Mouse (Mus musculus) midbrain, embryonic 14.5 days (tissue): Measurements from ENCODE around the gene Mars. TPM values are rescaled to one million over a fixed set of nuclear protein-coding genes. Genes with fewer than 3 reads are reported as not detected.

ENCODE experiments used
- ATAC-seq: fragments of 200-750 bp; cut with Nextera tagmentation; 2 replicates; pipeline ENCODE4 v1.8.0; 2017; ENCODE audit warnings: moderate number of reproducible peaks, moderate library complexity; ENCODE audit not compliant: low FRiP score, low TSS enrichment
- DNase-seq: peaks from one replicate; pipeline ENCODE4 v3.0.0-alpha.2; 2015
- H3K27ac ChIP-seq: fragments of 300-500 bp; sonication (generic); replicated peaks from 2 replicates; pipeline ENCODE4 v1.5.1; 2014; ENCODE audit warnings: mild to moderate bottlenecking, low read depth, low read length, moderate library complexity
- H3K27me3 ChIP-seq: fragments of 300-500 bp; sonication (generic); 2 replicates; pipeline ENCODE4 v1.6.1; 2014; ENCODE audit warnings: low read length, control low read depth, mixed read lengths; ENCODE audit not compliant: control insufficient read depth, insufficient read depth
- H3K36me3 ChIP-seq: fragments of 300-500 bp; sonication (generic); 2 replicates; pipeline ENCODE4 v1.6.1; 2014; ENCODE audit warnings: low read length, control low read depth; ENCODE audit not compliant: control insufficient read depth, insufficient read depth
- H3K4me1 ChIP-seq: fragments of 300-500 bp; sonication (generic); 2 replicates; pipeline ENCODE4 v1.6.1; 2014; ENCODE audit warnings: mild to moderate bottlenecking, antibody characterized with exemption, low read length, control low read depth; ENCODE audit not compliant: control insufficient read depth, insufficient read depth
- H3K4me2 ChIP-seq: fragments of 300-500 bp; sonication (generic); 2 replicates; pipeline ENCODE4 v1.6.1; 2014; ENCODE audit warnings: mild to moderate bottlenecking, low read length, moderate library complexity
- H3K4me3 ChIP-seq: fragments of 300-500 bp; sonication (generic); replicated peaks from 2 replicates; pipeline ENCODE4 v1.5.1; 2014; ENCODE audit warnings: low read depth, low read length
- H3K9ac ChIP-seq: fragments of 300-500 bp; sonication (generic); replicated peaks from 2 replicates; pipeline ENCODE4 v1.6.1; 2014; ENCODE audit warnings: mild to moderate bottlenecking, low read length, moderate library complexity
- H3K9me3 ChIP-seq: fragments of 300-500 bp; sonication (generic); 2 replicates; pipeline ENCODE4 v1.6.1; 2016; ENCODE audit warnings: low read length, control low read depth, mixed read lengths; ENCODE audit not compliant: control insufficient read depth
- WGBS: fragments of 180-500 bp; shearing (Covaris S2); extraction: QIAGEN DNeasy Blood & Tissue Kit; methylation state at CpG from one replicate; pipeline ENCODE4 v1.1.7; 2014; 5-methylcytosine and 5-hydroxymethylcytosine counted together
- polyA plus RNA-seq: library from polyadenylated mRNA; unstranded; fragments of >200 nt; fragmentation: Nextera tagmentation; extraction: Ambion mirVana; gene quantifications from 2 replicates; pipeline ENCODE4 v1.2.1, GENCODE M21; 2014

Gene Mars
- polyA plus RNA-seq, 1 experiment from 2014 or later = 122 TPM

DNA sequence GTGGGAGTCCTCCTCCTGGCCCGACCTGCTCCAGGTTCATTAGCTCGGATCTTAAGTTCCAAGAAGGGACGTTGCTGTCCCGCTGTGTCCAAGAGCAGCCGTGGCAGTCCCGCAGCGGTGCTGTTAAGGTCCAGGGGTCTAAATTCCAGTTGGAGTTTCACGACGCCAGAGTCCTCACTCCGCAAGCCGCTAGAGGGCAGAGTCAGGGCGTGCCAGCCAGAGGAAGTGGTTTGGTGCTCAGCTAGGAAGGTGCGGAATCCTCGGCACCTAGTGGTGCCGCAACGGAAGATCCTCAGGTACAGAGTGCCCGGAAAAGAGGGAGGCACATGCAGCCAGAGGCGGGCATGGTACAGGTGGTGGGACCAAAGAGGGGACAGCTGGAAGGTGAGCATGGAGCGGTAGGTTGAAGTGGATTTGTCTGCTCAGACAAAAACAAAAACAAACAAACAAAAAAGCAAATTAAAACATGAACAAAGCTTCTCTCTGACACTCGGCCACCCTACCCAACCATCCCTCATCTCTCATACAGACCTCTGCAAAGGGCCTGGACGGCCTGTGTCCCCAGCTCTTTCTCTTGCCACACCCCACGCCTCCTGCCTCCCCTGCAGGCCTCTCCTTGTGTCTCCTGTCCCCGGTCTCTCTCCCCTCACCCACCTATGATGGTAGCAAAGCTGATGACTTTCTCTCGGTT lies 39.2 kb upstream of the Mars start:
- WGBS = 11% methylated on average over 24 of the region's 24 CpGs
- Histone ChIP-seq H3K27ac (no peak overlapping the region), H3K9ac (no peak overlapping the region), H3K4me2 (peak overlapping the region; percentile 45), H3K9me3 (no peaks in the 10 kb centered on the region), H3K4me1 (0 out of 2 replicates have a peak, but pooled peaks cover 6% of the 10 kb centered on the region), H3K27me3 (no peaks in the 10 kb centered on the region), H3K36me3 (no peaks in the 10 kb centered on the region), H3K4me3 (no peak overlapping the region)
- peak; percentile 85 for DNase-seq
- peak; percentile 58 for ATAC-seq

GRCm38 (mm10) chr10:127349810-127350209 lies 38.2 kb upstream of the Mars start:
- H3K27me3 ChIP-seq = no peaks in the 10 kb centered on the region
- H3K4me1 ChIP-seq = 0 out of 2 replicates have a peak, but pooled peaks cover 6% of the 10 kb centered on the region
- no peaks in the 10 kb centered on the region for H3K36me3 ChIP-seq
- H3K4me2 ChIP-seq = no peak overlapping the region
- H3K9ac ChIP-seq = no peak overlapping the region
- 78% methylated on average over 8 of the region's 8 CpGs for WGBS
- H3K27ac ChIP-seq = no peak overlapping the region
- no peak for DNase-seq
- no peaks in the 10 kb centered on the region for H3K9me3 ChIP-seq
- H3K4me3 ChIP-seq = no peak overlapping the region
- no peak for ATAC-seq

DNA sequence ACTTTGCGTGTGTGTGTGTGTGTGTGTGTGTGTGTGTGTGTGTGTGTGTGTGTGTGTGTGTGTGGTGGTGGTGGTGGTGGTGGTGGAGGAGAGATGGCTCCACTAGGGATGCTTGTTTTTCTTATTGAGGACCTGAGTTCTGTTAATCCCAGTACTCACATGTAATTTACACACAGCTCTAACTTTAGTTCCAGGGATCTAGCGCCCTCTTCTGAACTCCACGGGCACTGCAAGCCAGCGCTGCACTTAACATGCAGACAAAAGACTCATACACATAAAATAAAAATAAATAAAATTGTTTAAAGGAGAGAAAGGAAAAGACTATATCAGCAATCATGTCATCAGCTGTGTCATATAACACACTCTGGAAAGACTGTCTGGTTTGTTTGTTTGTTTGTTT lies 37.4 kb upstream of the Mars start:
- WGBS = 75% methylated on average over 4 of the region's 4 CpGs
- Histone ChIP-seq H3K9me3 (no peaks in the 10 kb centered on the region), H3K9ac (no peak overlapping the region), H3K36me3 (no peaks in the 10 kb centered on the region), H3K4me2 (no peak overlapping the region), H3K4me3 (no peak overlapping the region), H3K27ac (no peak overlapping the region), H3K27me3 (no peaks in the 10 kb centered on the region), H3K4me1 (0 out of 2 replicates have a peak, but pooled peaks cover 6% of the 10 kb centered on the region)
- ATAC-seq = no peak
- DNase-seq = no peak

- H3K4me3 ChIP-seq = no peak overlapping the region
- H3K4me1 ChIP-seq = 0 out of 2 replicates have a peak, but pooled peaks cover 9% of the 10 kb centered on the region
- WGBS = 92% methylated on average over 3 of the region's 3 CpGs
Measured at GRCm38 (mm10) chr10:127346173-127346572, 34.6 kb upstream of the Mars start.

DNA sequence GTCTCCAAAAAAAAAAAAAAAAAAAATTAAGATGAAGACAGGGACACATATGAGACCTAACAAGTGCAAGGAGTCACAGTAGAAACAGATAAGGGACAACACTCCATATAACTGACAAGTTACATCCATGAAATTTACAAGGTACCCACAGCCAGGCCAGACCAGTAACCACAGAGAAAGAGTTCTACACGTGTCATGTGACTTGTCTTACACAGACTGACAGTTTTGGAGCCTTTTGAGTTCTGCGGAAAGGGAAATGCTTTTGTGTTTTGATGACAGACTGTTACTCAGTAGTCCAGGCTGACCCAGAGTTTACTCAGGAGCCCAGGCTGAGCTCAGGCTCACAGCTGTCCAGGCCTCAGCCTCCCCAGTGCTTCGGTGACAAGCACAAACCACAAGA lies 31.4 kb upstream of the Mars start:
- WGBS = 71% methylated on average over 3 of the region's 3 CpGs
- no peak overlapping the region for H3K9ac ChIP-seq
- peaks cover 33% of the 10 kb centered on the region for H3K27me3 ChIP-seq
- ATAC-seq = no peak
- no peaks in the 10 kb centered on the region for H3K9me3 ChIP-seq
- no peaks in the 10 kb centered on the region for H3K36me3 ChIP-seq
- H3K4me2 ChIP-seq = no peak overlapping the region
- H3K4me1 ChIP-seq = peaks cover 21% of the 10 kb centered on the region; the same call in 1 of the 2 replicates
- H3K4me3 ChIP-seq = no peak overlapping the region
- H3K27ac ChIP-seq = no peak overlapping the region
- DNase-seq = no peak

More at GRCm38 (mm10) chr10:127346173-127346572, 34.6 kb upstream of the Mars start:
- H3K9me3 ChIP-seq = no peaks in the 10 kb centered on the region
- ATAC-seq (no peak), DNase-seq (no peak)
- no peak overlapping the region for H3K9ac ChIP-seq
- H3K27ac ChIP-seq = no peak overlapping the region
- H3K27me3 ChIP-seq = peaks cover 14% of the 10 kb centered on the region; the same call in 1 of the 2 replicates
- H3K4me2 ChIP-seq = no peak overlapping the region
- no peaks in the 10 kb centered on the region for H3K36me3 ChIP-seq

- Histone ChIP-seq H3K27ac (no peak within 1 kb of the TSS), H3K36me3 (no peaks in the 10 kb centered on the region), H3K4me2 (peak within 1 kb of the TSS; percentile 56), H3K27me3 (peaks cover 33% of the 10 kb centered on the region), H3K4me1 (peaks cover 21% of the 10 kb centered on the region; the same call in 1 of the 2 replicates), H3K9ac (no peak within 1 kb of the TSS), H3K9me3 (no peaks in the 10 kb centered on the region), H3K4me3 (peak within 1 kb of the TSS; percentile 28)
- ATAC-seq (peak; percentile 41; the same call in 1 of the 2 replicates), DNase-seq (peak; percentile 88)
- WGBS = under 1% methylated on average over 29 of the region's 29 CpGs
Measured at GRCm38 (mm10) chr10:127341891-127342639, 30.5 kb upstream of the Mars start, which contains the start of gene Gli1. Gli1 (minus strand) TSS chr10:127341974.

- DNase-seq (no peak), ATAC-seq (no peak)
- peaks cover 21% of the 10 kb centered on the region; the same call in 1 of the 2 replicates for H3K4me1 ChIP-seq
- H3K9ac ChIP-seq = no peak overlapping the region
- peaks cover 33% of the 10 kb centered on the region for H3K27me3 ChIP-seq
- 1% methylated on average over 9 of the region's 11 CpGs for WGBS
- H3K4me3 ChIP-seq = peak overlapping the region; percentile 28
- H3K4me2 ChIP-seq = peak overlapping the region; percentile 56
- H3K36me3 ChIP-seq = no peaks in the 10 kb centered on the region
- no peaks in the 10 kb centered on the region for H3K9me3 ChIP-seq
- H3K27ac ChIP-seq = no peak overlapping the region
Measured at GRCm38 (mm10) chr10:127341360-127341690, 29.7 kb upstream of the Mars start.

- Histone ChIP-seq H3K36me3 (no peaks in the 10 kb centered on the region), H3K9me3 (no peaks in the 10 kb centered on the region), H3K27me3 (peaks cover 33% of the 10 kb centered on the region), H3K4me1 (peaks cover 21% of the 10 kb centered on the region; the same call in 1 of the 2 replicates), H3K4me2 (peak overlapping the region; percentile 56), H3K27ac (no peak overlapping the region), H3K4me3 (peak overlapping the region; percentile 28), H3K9ac (no peak overlapping the region)
- 2% methylated on average over 27 of the region's 27 CpGs for WGBS
- peak; percentile 57 for DNase-seq
- ATAC-seq = no peak
Measured at GRCm38 (mm10) chr10:127340577-127341359, 29.2 kb upstream of the Mars start.
